Mouse (Mus musculus) ES-Bruce4 (cell line): ENCODE measurements around the gene Gucd1.

Source experiments
- CTCF ChIP-seq: IDR thresholded peaks from one replicate; pipeline ENCODE4 v1.8.1; 2011; ENCODE audit warnings: low read depth, low read length
- EP300 ChIP-seq: IDR thresholded peaks from 2 replicates; pipeline ENCODE4 v1.6.1; 2011; ENCODE audit warnings: low read depth, low read length; ENCODE audit not compliant: insufficient read depth
- POLR2A ChIP-seq: IDR thresholded peaks from one replicate; pipeline ENCODE4 v1.8.1; 2011; ENCODE audit warnings: low read length; ENCODE audit not compliant: insufficient read depth

DNA sequence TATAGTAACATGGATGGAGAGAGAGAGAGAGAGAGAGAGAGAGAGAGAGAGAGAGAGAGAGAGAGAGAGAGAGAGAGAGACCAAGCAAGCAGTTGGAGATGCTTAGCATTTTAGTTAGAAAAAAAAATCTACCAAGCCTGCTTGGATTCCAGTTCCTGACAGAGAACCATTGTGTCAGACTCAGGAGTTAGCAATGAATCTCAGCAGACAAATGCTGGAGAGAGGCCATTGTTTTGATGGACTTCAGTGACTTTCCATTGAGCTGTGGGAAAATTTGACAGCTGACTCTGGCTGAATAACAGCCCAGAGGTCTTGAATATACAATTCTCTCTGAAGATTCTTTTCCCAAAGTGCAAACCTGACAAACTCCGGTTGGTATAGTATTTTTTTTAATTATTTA, 59.9 kb downstream of the Gucd1 start:
- TF ChIP-seq CTCF = no peak
- TF ChIP-seq EP300 = no peak
- TF ChIP-seq POLR2A = no peak
